Mouse (Mus musculus) heart, embryonic 11.5 days (tissue): ENCODE measurements at regions not wholly inside any gene's neighbourhood (a gene's known extent, or its start where the extent isn't known, plus 50 kb on each side); places are given as distances from the start of the nearest gene placed in this dataset.

Experiments used
- ATAC-seq: fragments of 200-750 bp; cut with Nextera tagmentation; replicated peaks from 2 replicates; pipeline ENCODE4 v1.8.0; 2017; ENCODE audit warnings: moderate library complexity; ENCODE audit not compliant: insufficient number of reproducible peaks, low FRiP score, low TSS enrichment
- H3K27ac ChIP-seq: fragments of 300-500 bp; sonication (generic); 2 replicates; pipeline ENCODE4 v1.5.1; 2014; ENCODE audit warnings: mild to moderate bottlenecking, low read depth, low read length
- H3K27me3 ChIP-seq: fragments of 300-500 bp; sonication (generic); 2 replicates; pipeline ENCODE4 v1.6.1; 2014; ENCODE audit warnings: mild to moderate bottlenecking, low read length, mixed read lengths; ENCODE audit not compliant: control insufficient read depth, insufficient read depth
- H3K36me3 ChIP-seq: fragments of 300-500 bp; sonication (generic); 2 replicates; pipeline ENCODE4 v1.6.1; 2014; ENCODE audit warnings: mild to moderate bottlenecking, low read length, moderate library complexity, mixed read lengths; ENCODE audit not compliant: control insufficient read depth, insufficient read depth
- H3K4me1 ChIP-seq: fragments of 300-500 bp; sonication (generic); 2 replicates; pipeline ENCODE4 v1.6.1; 2014; ENCODE audit warnings: low read length; ENCODE audit not compliant: control insufficient read depth, insufficient read depth
- H3K4me2 ChIP-seq: fragments of 300-500 bp; sonication (generic); 2 replicates; pipeline ENCODE4 v1.6.1; 2014; ENCODE audit warnings: mild to moderate bottlenecking, moderate library complexity
- H3K4me3 ChIP-seq: fragments of 300-500 bp; sonication (generic); 2 replicates; pipeline ENCODE4 v1.5.1; 2014; ENCODE audit warnings: low read depth, low read length
- H3K9ac ChIP-seq: fragments of 300-500 bp; sonication (generic); 2 replicates; pipeline ENCODE4 v1.6.1; 2014; ENCODE audit warnings: mild to moderate bottlenecking, low read depth, low read length, moderate library complexity
- H3K9me3 ChIP-seq: fragments of 300-500 bp; sonication (generic); replicated peaks from 2 replicates; pipeline ENCODE4 v1.6.1; 2016; ENCODE audit warnings: low read length; ENCODE audit not compliant: control insufficient read depth
- WGBS: fragments of 180-500 bp; shearing (Covaris S2); extraction: QIAGEN DNeasy Blood & Tissue Kit; methylation state at CpG from one replicate; pipeline ENCODE4 v1.1.7; 2014; ENCODE audit not compliant: insufficient replicate concordance; 5-methylcytosine and 5-hydroxymethylcytosine counted together

DNA sequence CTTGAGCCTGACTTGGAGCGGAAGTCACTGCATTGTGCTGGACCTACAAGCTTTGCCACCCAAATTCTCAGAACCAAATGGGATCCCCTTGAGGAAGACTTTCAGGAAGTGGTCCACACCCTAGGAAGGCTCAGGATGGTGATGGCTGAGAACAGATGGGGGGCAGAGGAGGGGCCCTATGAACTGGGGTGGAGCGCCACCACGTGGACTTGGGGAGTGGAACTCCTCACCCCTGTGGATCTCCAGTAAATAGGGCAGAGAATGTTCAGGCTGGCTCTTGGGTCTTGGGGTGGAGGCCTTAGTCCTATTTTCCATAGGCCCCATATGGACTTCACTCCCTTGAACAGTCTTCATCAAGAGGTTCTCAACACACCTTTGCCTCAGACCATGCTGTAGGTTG, 260.6 kb downstream of the Dysf start:
- H3K4me2 ChIP-seq = no peak overlapping the region
- peaks cover 3% of the 10 kb centered on the region; the same call in 1 of the 2 replicates for H3K27me3 ChIP-seq
- H3K27ac ChIP-seq = no peak overlapping the region
- whole genome bisulfite sequencing = 58% methylated on average over 3 of the region's 3 CpGs
- no peak overlapping the region for H3K4me3 ChIP-seq
- H3K36me3 ChIP-seq = no peaks in the 10 kb centered on the region
- H3K9me3 ChIP-seq = no peaks in the 10 kb centered on the region
- no peak for ATAC-seq
- H3K4me1 ChIP-seq = peaks cover 6% of the 10 kb centered on the region; the same call in 1 of the 2 replicates
- H3K9ac ChIP-seq = no peak overlapping the region

GRCm38 (mm10) chr6:84268111-84268510, 259.7 kb downstream of the Dysf start:
- no peak overlapping the region for H3K4me3 ChIP-seq
- 81% methylated on average over 4 of the region's 4 CpGs for WGBS
- H3K27me3 ChIP-seq = peaks cover 3% of the 10 kb centered on the region; the same call in 1 of the 2 replicates
- H3K4me1 ChIP-seq = peaks cover 6% of the 10 kb centered on the region; the same call in 1 of the 2 replicates
- no peak overlapping the region for H3K27ac ChIP-seq
- H3K36me3 ChIP-seq = no peaks in the 10 kb centered on the region
- H3K9ac ChIP-seq = no peak overlapping the region
- ATAC-seq = no peak
- H3K4me2 ChIP-seq = no peak overlapping the region
- no peaks in the 10 kb centered on the region for H3K9me3 ChIP-seq

GRCm38 (mm10) chr6:84267526-84267925, 259.1 kb downstream of the Dysf start:
- H3K9ac ChIP-seq = no peak overlapping the region
- H3K4me1 ChIP-seq = peaks cover 6% of the 10 kb centered on the region; the same call in 1 of the 2 replicates
- ATAC-seq = no peak
- no peaks in the 10 kb centered on the region for H3K9me3 ChIP-seq
- 78% methylated on average over 6 of the region's 6 CpGs for WGBS
- no peak overlapping the region for H3K4me2 ChIP-seq
- H3K27ac ChIP-seq = no peak overlapping the region
- H3K27me3 ChIP-seq = peaks cover 3% of the 10 kb centered on the region; the same call in 1 of the 2 replicates
- H3K36me3 ChIP-seq = no peaks in the 10 kb centered on the region
- H3K4me3 ChIP-seq = no peak overlapping the region

DNA sequence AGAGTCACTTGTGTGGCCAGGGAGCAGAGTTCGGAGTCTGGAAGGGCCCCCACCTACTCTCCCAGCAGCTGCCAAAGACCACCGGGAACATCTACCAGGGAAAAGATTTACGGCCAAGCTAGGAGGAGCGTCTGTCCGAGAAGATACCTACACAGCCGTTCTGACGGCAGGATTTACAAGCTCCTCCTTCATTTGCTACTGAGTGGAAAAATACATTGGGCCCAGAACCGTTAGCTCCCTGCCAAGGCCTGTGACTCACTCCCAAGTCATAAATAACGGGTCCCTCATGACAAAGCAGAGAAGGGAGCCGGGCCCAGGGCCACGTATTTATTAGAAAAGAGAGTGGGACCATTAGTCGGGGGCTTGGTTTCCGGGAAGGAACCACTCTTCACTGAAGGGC, 258.3 kb downstream of the Dysf start:
- peaks cover 6% of the 10 kb centered on the region; the same call in 1 of the 2 replicates for H3K4me1 ChIP-seq
- H3K9ac ChIP-seq = no peak overlapping the region
- peaks cover 3% of the 10 kb centered on the region; the same call in 1 of the 2 replicates for H3K27me3 ChIP-seq
- H3K4me3 ChIP-seq = no peak overlapping the region
- ATAC-seq = no peak
- 73% methylated on average over 13 of the region's 13 CpGs for WGBS
- H3K27ac ChIP-seq = no peak overlapping the region
- no peaks in the 10 kb centered on the region for H3K9me3 ChIP-seq
- H3K36me3 ChIP-seq = no peaks in the 10 kb centered on the region
- H3K4me2 ChIP-seq = no peak overlapping the region

DNA sequence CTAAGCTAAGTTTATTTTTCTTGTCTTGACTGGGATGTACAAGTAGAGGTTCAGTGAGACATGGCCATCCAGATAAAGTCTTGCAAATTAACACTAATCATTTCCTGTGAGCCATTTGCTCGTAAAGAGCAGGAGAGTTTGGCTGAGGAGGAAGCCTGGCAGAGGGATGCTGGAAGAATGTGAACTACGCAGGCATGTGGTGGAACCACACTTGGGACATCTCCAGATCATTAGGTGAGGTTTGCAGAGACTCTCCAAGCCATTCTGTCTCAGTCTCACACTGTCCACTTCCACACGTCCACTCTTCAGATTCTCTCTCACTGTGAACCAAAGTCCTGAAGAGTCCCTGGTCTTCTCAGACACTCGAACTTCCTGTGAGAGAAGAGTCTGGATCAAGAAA, 256.3 kb downstream of the Dysf start:
- Histone ChIP-seq H3K27ac (no peak overlapping the region), H3K4me2 (no peak overlapping the region), H3K36me3 (no peaks in the 10 kb centered on the region), H3K4me3 (no peak overlapping the region), H3K9ac (no peak overlapping the region), H3K9me3 (no peaks in the 10 kb centered on the region), H3K27me3 (peaks cover 3% of the 10 kb centered on the region; the same call in 1 of the 2 replicates), H3K4me1 (no peaks in the 10 kb centered on the region)
- no peak for ATAC-seq
- WGBS = 60% methylated on average over 4 of the region's 4 CpGs

- WGBS = 42% methylated on average over 2 of the region's 2 CpGs
- ATAC-seq = no peak
Measured at GRCm38 (mm10) chr6:84263686-84264085, 255.3 kb downstream of the Dysf start.

DNA sequence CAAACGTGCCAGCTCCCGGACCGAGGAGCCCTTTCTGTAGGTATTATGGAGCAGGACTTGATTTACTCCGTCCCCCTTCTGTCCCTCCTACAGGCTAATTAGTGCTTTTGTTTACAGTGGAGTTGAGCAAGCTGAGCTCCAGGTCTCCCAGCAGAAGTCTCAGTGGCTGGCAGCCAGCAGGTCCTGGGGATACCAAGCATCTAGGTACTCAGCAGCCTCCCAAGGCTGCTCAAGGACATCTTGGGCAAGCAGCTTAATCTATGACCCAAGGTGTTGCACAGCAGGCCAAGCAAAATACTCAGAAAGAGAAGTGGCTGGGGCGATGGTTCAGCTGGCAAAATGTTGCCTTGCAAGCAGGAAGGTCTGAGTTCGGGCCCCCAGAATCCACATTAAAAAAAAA, 254.4 kb downstream of the Dysf start:
- WGBS = 45% methylated on average over 6 of the region's 6 CpGs
- Histone ChIP-seq H3K36me3 (no peaks in the 10 kb centered on the region), H3K27ac (no peak overlapping the region), H3K9me3 (no peaks in the 10 kb centered on the region), H3K4me1 (no peaks in the 10 kb centered on the region), H3K4me3 (no peak overlapping the region), H3K9ac (no peak overlapping the region), H3K4me2 (no peak overlapping the region), H3K27me3 (peaks cover 3% of the 10 kb centered on the region; the same call in 1 of the 2 replicates)
- no peak for ATAC-seq

More at GRCm38 (mm10) chr6:84263686-84264085, 255.3 kb downstream of the Dysf start:
- H3K27ac ChIP-seq = no peak overlapping the region
- no peak overlapping the region for H3K4me2 ChIP-seq
- H3K9me3 ChIP-seq = no peaks in the 10 kb centered on the region
- no peaks in the 10 kb centered on the region for H3K36me3 ChIP-seq
- no peak overlapping the region for H3K4me3 ChIP-seq
- no peaks in the 10 kb centered on the region for H3K4me1 ChIP-seq
- H3K27me3 ChIP-seq = peaks cover 3% of the 10 kb centered on the region; the same call in 1 of the 2 replicates
- H3K9ac ChIP-seq = no peak overlapping the region

DNA sequence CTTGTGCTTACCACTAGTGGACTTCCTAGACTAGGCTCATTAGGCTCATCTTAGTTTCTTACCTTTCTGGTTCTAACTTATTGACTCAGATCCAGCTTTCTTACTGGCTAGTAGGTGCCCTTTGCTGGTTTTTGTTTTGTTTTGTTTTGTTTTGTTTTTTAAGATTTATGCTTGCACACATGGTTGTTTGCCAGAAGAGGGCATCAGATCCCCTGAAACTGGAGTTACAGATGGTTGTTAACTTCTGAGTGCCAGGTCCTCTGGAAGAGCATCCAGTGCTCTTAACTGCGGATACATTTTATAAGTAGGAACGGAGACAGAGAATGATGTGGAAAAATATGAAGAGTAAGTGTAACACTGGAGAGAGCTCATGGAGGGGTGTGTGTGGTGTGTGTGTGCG, 253.1 kb downstream of the Dysf start:
- H3K27ac ChIP-seq = no peak overlapping the region
- H3K27me3 ChIP-seq = no peaks in the 10 kb centered on the region
- H3K4me3 ChIP-seq = no peak overlapping the region
- H3K9ac ChIP-seq = no peak overlapping the region
- WGBS = 85% methylated on average over 3 of the region's 3 CpGs
- H3K9me3 ChIP-seq = no peaks in the 10 kb centered on the region
- no peak for ATAC-seq
- no peaks in the 10 kb centered on the region for H3K36me3 ChIP-seq
- H3K4me2 ChIP-seq = no peak overlapping the region
- H3K4me1 ChIP-seq = no peaks in the 10 kb centered on the region
